Mouse (Mus musculus) left cerebral cortex, adult 8-10 months (tissue): ENCODE measurements around the gene Btbd2. TPM values are rescaled to one million over a fixed set of nuclear protein-coding genes. Genes with fewer than 3 reads are reported as not detected.

Experiments
- DNase-seq, 2 experiments: peaks; one replicate each; pipeline ENCODE4 v3.0.0; 2022; ENCODE audit warnings: low spot score in 2 of 2
- total RNA-seq, 4 experiments: library from RNA; stranded (reverse); gene quantifications; 2 replicates each; pipeline ENCODE4 v1.2.4; 2022

Gene Btbd2
- 10 to 100 TPM; 88.6 to 97.6 (median 94.5) TPM for total RNA-seq

DNA sequence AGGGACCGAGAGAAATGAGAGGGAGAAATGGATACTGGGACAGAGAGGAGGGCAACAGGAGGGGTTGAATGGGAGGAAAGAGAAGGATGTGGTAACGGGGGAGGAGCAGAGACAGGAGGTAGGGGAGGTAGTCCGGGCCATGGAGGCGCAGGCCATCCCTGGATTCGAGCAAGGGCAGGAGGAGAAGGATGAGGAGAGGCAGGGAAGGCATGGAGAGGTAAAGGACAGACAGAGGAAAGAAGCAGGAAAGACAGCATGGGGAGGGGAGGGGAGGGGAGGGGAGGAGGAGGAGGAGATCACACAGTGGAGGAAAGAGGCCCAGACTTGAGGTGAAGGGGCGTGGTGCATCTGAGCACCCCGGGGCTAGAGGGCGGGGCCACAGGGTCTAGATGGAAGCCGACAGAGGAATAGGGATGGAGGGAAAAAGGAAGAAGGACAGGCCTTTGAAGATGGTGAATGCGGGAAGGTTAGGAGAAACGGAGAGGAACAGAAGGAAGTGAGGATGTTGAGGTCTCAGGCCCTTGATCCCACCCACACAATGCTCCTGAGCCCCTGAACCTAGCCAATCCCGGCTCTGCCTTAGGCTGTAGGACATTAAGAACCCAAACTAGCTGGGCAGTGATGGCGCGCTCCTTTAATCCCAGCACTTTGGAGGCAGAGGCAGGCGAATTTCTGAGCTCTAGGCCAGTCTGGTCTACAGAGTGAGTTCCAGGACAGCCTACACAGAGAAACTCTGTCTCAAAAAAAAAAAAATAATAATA lies at the start of gene Btbd2:
TSS of gene Btbd2 (minus strand) at position 209 of the 761 bp plus-strand sequence.
- DNase-seq = peak in 1 of 2 experiments; percentile 44

DNA sequence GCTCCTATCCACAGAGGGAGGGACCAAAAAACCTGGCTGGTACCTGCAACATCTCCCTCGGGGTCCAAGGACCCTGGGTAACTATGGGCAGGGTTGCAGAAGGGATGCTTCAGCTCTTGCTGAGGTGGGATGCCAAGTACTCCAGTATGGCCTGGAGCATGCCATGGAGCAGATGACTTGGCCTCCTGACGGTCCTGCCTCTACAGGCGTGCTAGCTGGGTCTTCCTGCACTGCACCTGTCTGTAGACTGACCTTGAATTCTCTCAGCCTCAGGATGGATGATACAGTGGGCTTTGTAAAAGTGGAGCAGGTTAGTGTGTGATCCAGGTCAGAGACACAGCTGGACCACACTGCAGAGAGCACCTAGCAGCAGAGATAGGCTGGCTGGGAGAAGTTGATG lies 48.6 kb upstream of the Btbd2 start:
- no peak for DNase-seq

DNA sequence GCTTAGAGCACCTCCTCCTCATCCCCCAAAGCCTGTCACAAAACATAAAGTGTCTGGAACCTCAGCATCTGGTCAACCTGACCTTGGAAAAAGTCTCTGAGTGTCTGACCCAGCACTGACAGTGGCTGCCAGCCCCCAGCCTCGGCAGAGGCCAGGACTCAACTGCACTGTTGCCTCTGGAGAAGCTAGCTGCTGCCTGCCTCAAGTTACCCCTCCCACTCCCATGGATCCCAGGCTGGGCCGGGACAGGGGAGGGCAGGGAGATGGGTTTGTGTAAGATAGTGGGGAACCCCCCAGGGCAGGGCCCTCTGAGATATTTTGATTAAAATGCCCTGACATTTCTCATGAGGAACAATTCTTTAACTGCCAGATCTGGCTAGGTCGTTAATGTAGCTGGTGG lies 48.2 kb upstream of the Btbd2 start:
- no peak for DNase-seq

DNA sequence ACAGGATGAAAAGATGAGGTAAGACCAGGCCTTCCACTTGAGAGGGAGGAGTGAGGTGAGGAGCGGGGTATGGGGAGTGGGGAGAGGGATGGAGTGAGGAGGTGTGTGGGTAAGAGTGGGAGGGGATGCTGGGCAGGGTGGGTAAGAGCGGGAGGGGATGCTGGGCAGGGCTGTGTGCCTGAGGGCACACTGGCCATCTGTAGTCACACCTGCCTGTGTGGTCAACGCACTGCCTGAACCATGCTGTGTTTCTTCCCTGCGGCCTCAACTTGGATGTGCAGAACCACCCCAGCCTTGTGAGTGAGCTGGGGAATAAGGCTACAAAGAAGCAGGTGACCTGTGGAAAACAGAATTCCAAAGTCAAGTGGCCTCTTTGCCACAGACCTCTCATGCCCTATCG lies 47.5 kb upstream of the Btbd2 start:
- DNase-seq = no peak

DNA sequence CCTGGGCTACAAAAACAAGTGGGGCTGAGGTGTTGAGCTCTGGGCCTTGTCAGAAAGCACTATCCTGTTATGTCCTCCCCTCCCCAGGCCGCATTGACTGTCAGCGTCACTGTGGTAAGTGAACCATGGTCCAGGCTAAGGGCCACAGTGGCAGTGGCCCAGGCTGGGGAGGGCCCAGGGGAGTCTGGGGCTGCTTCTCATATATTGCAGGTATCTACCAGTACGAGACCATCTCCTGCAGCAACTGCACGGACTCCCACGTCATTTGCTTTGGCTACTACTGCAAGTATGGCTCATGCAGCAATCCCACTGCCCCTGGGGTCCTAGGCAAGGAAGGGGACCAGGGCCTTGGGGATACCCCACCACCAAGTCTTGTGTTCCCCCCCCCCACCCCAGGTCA lies 46.8 kb upstream of the Btbd2 start:
- DNase-seq = no peak

DNA sequence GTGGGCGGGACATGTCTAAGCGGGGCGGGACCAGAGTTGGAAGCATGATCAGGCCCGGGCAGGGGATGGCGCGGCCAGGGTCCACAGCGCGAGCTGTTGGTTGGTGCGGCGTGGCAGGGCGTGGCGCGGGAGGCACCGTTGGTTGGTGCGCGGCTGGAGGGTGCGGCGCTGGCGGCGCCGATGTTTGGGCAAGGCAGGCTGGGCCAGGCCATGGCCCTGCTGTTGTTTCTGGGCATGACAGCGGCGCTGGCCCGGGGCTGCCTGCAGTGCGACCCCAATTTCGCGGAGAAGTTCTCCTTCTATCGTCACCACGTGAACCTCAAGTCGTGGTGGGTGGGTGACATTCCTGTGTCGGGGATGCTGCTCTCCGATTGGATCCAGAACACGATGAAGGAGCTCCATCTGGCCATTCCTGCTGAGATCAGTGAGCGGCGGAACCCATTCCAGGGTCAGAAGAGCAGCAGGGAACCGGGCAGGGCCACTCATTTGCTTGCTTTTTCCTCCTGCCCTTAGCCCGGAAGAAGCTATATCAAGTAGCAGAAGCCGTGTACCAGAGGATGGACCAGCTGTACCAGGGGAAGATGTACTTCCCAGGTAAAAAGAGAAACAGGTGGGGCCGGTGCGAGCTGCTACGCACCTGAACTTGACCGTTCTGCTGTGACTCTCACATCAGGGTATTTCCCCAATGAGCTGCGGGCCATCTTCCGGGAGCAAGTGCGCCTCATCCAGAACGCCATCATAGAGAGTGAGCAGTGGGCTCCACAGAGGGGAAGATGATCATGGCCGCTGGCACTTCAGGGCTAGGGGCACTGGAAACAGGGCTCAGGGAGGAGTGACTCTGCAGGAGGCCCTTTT lies 45.9 kb upstream of the Btbd2 start:
- peak; percentile 87 to 96 for DNase-seq

DNA sequence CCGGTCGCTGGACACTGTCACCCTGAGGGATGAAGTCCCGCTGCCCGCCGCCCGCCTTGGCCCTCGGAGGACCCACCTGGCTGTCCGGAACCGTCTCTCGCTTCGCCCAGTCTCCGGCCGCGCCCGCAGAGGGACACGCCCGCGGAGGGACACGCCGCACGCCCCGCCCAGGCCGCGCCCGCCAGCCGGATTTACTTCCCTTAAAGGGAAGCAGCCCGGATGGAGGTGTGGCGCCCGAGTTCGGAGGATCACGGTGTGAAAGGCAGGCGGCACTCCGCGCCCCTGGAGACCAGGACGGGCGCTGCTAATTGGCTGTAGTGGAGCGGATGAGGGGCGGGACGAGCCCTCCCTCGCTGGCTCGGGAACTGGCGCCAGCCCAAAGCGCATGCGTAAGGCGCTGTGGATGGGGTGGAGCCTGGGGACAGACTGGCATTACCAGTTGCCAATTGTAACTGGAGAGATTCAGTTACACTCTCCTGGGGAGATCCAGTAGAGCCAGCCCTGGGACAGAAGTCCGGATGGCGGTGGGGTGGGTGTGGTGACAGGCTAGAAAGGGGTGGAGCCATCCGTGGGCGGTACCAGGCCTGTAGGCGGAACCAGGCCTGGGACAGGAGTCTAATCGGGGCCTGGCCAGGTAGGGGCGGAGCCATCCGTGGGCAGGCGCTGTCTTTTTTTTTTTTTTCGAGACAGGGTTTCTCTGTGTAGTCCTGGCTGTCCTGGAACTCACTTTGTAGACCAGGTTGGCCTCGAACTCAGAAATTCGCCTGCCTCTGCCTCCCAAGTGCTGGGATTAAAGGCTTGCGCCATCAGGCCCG lies 45.1 kb upstream of the Btbd2 start, which contains the start of the genes Mob3a and Izumo4:
TSS of gene Mob3a (minus strand) at position 257 of the 815 bp plus-strand sequence.
TSS of gene Izumo4 (plus strand) at position 464 of the 815 bp plus-strand sequence.
- DNase-seq = peak; percentile 92 to 99

DNA sequence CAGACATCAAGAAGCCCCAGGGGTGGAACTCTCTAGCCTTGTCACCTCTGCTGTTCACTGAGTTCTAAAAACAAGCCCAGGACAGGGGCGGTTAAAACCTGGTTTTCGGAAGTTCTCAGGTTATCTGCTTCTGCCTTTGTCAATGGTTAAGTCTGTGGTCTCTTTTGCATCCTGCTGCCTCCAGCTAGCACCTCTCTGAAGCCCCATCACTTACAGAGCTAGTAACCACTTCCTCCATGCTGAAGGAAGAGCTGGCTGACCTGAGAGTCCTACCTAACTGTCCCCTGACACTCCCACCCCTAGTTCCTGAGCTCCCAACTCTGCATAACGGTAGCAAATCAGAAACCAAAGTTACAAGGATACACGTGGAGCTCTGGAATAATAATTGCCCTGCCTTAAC lies 43.9 kb upstream of the Btbd2 start:
- DNase-seq = no peak

DNA sequence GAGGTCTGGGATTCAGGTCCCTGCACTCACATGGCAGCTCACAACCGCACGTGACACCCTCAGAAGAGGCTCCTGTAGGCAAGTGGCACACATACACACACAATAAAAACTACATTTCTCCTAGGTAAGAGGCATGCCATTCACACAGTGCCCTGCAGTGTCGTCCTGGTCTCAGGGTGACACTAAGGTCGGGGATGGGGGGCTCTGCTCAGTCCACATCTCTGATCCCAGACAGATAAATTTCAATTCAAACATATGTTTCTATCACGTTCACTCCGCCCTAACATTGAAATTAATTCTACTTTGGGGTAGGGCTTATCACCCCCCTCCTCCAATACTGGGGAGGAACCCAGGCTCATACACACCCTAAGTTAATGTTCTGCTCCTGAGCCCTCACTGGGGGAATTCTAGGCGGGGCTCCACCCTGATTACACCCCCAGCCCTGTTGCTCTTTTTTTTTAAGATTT lies 43.2 kb upstream of the Btbd2 start:
- no peak for DNase-seq

DNA sequence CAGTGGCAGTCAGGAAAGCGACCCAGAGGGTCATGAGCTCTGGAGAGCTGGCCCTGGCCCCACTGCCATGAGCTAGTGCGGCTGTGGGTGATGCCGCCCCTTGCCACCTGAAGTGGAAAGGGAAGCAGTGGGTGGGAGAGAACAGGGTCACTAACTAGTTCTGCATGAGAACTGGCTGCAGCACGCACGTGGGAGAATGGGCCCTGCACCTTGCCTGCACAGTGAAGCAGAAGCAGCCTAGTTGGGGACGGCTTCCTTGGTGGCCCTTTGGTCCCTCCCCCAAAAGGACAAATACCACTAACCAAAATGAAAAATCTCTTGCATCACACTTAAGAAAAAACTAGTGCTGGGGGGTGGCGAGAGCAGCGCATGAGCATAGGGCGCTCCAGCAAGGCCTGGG lies 41.7 kb upstream of the Btbd2 start:
- no peak for DNase-seq

DNA sequence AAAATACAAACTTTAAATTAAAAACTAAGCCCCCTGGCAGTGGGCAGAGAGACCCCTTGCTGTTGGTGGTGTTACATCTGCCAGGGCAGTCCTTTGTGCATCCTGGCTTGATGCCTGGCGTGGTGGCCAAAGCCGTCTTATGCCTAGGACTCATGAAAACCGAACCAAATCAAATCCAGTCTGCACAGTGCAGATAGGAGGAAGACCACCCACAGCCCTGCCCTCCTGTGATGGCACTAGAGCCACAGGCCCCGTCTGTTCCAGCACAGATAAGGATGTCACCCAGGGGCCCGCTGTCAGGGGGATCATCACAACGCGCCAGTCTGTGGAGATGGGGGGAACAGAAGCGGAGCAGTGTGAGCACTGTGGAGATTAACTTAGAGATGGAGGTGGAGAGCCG lies 40.9 kb upstream of the Btbd2 start:
- no peak for DNase-seq

DNA sequence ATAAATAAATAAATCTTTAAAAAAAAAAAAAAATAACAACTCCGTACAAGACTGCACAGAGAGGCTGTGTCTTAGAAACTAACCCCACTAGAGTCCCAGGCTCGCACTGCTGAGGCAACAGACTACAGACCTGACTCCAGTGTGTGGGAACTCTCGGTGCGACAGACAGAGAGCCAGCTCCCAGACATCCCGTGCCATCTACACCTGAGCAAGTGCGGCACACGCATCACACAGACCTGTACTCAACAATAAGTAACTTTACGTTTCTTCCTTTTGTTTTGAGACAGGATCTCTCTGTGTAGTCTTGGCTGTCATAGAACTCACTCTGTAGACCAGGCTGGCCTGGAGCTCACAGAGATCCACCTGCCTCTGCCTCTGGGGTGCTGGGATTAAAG lies 40.5 kb upstream of the Btbd2 start:
- DNase-seq = no peak

DNA sequence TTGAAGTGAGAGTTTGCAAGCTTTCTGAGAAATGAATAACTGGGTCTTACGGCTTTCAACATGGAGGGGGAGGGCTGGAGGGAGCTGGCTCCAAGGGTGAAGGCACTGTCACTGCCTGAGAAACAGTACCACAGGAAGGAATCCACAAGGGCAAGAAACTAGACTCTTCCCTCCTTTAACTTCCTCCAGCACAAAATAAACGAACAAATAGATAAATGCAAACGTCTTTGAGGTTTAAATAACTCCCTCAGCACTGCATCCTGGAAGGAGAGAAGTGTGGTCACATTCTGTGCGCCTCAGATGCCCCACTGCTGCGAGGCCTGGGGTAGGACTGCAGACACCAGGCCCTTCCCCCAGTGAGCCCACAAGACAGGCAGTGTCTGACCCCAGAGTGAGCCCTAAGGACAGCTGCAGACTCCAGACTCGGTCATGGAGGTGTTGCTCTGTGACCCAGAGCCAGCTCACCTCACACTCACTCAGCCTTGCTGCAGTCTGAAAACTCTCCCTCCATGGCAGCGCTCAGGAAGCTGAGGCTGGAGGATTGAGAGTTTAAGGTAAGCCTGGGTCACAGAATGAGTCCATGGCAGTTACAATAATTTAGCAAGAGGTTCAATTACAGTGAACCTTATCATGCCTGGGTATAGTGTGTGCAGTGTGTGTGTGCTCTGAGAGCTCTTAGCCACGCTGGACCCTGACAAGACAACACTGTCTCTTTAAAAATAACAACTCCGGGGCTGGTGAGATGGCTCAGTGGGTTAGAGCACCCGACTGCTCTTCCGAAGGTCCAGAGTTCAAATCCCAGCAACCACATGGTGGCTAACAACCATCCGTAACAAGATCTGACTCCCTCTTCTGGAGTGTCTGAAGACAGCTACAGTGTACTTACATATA lies 39.9 kb upstream of the Btbd2 start:
- DNase-seq = no peak

DNA sequence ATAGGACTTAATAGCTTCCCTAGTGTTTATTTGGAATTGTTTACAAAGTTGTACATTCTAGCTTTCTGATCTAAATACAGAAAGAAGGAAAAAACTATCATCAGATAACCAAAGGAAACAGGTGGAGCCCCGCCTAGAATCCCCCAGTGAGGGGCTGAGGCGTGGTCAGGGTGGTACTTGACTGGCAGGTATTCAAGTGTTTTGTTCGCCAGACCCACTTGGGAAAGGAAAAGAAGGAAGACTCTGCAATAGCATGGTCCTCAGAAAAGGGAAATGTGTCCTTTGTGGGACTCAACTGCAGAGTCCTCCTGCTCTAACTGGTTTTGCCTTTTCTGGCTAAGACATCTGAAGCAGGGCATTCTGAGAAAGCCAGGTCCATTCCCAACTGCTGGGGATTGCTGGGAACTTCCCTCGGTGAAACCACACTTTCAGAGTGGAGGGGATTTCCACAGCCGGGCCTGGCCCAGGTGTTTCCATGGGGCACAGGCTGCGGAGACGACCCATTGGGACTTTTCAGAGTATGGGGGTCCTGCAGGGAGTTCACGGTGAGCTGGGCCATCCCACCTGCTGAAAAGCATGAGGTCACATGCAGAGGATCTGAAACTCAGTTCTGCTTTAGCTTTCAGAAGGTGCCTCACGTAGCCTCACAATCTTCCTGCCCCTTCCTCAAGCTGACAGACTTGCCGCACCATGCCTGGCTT lies 39.1 kb upstream of the Btbd2 start:
- no peak for DNase-seq

DNA sequence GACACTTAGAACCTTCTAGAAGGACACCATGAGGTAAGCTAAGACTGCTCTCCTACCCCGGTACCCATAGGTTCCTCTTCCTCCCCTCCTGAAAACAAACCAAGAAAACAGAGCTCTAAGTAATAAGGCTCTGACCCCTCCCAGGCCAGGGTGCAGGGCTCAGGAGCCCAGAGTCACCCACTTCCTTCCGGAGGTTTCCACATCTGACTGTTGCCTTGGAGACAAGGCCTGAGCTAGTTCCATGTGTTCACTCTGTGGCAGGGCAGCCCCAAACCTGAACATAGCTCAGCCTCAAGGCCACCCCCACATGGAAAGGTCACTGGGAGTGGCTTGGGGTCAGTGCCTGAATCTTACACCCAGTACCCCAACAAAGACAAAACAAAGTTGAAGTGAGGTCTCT lies 38.3 kb upstream of the Btbd2 start:
- no peak for DNase-seq

DNA sequence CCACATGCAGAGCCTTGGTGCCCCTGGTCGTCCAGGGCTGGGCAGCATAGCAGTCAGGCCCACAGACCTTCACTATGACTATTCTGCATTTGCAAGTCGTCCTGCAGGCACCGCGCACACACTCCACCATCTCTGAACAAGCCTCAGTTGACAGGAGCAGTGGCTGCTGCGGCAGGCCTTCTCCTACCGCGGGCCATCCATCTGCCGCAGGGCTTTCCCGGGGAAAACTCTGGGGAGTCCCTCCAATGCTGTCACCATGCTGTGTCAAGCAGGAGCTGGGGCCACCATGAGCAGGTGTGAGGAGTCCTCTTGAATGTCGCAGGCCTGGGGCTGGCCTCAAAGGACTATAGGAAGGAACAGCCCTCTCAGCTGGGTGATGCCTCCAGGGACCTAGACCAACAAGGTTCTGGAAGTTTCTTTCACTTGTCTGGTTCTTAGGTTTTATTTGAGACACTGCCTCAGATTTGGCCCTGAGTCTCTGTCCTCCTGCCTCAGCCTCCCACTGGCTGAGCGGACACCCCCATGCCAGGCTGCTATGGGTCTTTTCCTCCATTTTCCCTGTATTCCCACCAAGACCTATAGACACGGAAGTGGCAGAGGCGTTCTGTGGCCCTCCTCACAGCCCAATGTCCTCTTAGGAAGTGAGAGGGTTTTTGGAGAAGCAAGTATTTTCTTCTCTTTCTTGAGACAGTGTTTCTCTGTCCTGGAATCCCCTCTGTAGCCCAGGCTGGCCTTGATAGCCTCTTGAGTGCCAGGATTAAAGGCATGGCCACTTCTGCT lies 37.5 kb upstream of the Btbd2 start:
- DNase-seq = no peak

DNA sequence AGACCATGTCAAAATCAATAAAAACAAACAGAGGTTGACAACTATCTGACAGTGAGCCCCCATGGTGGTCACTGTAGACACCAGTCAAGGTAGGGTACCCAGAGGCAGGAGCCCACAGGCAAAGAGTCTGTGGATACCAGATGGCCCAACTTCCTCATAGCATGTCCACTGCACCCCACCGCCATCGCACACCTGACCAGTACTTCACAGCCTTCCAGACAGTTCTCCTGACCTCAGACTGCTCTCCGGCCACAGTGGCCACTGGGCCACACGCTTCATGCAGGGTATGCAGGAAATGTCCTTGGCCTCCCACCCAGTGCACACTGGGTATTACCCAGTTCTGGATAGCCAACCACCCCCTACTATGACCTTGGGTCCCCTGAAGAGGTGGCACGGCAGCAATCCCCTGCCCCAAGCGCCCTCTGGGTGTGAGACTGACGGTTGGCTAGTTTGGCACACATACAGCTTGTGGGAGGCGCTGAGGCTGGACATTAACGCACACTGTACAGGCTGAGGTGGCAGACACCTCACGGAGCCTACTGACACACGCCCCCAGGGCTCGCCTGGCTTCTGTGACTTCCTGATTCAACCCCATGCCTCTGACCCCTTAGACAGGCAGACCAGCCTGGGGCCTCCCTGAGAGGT lies 36.7 kb upstream of the Btbd2 start:
- DNase-seq = no peak
